Mouse (Mus musculus) layer of hippocampus, postnatal 25 days (tissue): Measurements from ENCODE around the gene Pimreg. TPM values are rescaled to one million over a fixed set of nuclear protein-coding genes. Genes with fewer than 3 reads are reported as not detected.

Experiments
- total RNA-seq, 2 experiments: library from RNA; stranded (reverse); gene quantifications; 2 replicates each; pipeline ENCODE4 v1.2.3; 2021

Pimreg gene
- total RNA-seq, 2 experiments from 2014 or later, result 0.40 to 0.89 TPM

Other genes with a start within 250 kb of the Pimreg start
- gene Aipl1, start 4.5 kb upstream of the Pimreg start, total RNA-seq, result not detected
- 10 to 100 TPM; 25.0 to 27.9 TPM for gene Pitpnm3, start 93.7 kb downstream of the Pimreg start, total RNA-seq
- gene Gm43951, start 164.8 kb downstream of the Pimreg start, total RNA-seq, result 10 to 100 TPM in 1 of 2 experiments, 1 to 10 TPM in 1; 8.2 to 12.9 TPM
- 10 to 100 TPM; 21.1 to 27.1 TPM for gene 4933427D14Rik, start 165.4 kb downstream of the Pimreg start, total RNA-seq
- gene Txndc17, start 165.5 kb downstream of the Pimreg start, total RNA-seq, result 10 to 100 TPM; 31.8 to 36.8 TPM
- gene Med31, start 173.6 kb downstream of the Pimreg start, total RNA-seq, result 10 to 100 TPM; 14.5 to 16.4 TPM
- gene Slc13a5, start 225.2 kb downstream of the Pimreg start, total RNA-seq, result 10 to 100 TPM in 1 of 2 experiments, 1 to 10 TPM in 1; 9.9 to 12.2 TPM